Mouse (Mus musculus): ENCODE data around the gene S1pr2.
"Not testable (repeated sequence)": the region's sequence is repeated elsewhere in the genome, so short reads cannot be mapped to it uniquely, and the experiment has no call there.

The S1pr2 gene

DNA sequence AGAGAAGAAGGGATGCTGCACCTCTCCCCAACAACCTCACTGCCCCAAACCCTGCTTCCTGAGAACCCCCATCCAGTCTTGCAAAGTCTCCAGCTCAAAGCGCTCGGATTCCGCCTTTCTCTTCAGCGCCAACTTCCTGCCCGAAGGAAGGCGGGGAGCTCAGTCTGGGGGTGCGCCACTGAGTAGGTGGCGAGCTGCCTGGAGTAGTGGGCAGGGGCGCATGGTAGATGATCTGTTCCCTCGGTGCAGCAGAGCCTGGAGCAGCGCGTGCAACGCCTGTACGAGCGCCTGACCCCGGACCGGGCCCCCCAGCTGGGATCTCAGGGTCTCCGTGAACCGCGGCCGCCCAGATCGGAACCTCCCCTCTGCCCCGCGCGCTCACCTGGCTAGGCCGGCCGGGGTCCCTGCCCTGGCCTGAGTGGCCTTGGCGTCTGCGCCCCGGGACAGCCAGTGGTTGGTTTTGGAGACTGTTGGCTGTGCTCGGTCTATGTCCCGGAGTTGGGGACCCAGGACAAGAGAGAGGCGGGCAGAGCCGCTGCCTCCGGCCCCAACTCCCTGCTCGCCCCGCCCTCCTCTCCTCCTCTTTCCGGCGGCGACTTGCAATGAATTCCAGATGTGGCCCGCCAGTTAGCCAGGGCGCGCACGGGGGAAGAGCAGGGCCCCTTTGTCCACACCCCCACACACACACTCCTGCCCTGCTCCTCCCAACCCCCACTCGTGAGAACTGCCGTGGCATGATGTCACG is at the start of gene S1pr2:
S1pr2 (minus strand) TSS at position 566 of the 745 bp plus-strand sequence.
- peak; percentile 89 for DNase-seq

DNA sequence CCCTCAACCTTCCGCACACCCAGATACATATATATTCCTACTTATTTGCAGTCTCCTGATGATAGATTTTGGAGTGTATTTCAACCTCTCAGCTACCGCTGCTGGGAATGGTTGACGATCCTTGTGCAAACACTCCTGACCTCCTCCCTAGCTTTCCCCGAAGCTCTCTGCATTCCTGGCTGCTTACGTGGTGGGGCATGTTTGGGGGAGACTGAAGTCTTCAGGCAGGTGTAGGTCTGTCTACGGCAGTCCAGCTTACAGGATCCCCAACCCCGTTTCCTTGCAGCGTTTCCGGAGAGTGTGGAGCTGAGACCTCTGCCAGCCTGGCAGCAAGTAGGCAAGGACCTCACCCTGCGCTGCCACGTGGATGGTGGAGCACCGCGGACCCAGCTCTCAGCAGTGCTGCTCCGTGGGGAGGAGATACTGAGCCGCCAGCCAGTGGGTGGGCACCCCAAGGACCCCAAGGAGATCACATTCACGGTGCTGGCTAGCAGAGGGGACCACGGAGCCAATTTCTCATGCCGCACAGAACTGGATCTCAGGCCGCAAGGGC is 48.8 kb upstream of the S1pr2 start:
- DNase-seq, result peak; percentile 78

DNA sequence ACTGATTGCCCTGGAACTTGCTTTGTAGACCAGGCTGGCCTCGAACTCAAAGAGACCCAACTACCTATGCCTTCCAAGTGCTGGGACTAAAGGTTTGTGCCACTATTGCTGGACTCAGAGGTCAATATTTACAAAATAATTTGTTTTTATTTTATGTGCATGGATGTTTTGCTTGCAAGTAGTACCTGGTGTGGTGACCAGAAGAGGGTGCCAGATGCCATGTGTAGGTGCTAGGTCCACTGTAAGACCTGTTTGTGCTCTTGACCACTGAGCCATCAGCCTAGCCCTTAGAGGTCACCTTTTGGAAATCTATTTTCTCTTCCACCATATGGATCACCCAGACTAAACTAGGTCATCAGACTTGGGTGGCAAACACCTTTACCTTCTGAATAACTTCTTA is 46.1 kb upstream of the S1pr2 start:
- DNase-seq, result no peak

DNA sequence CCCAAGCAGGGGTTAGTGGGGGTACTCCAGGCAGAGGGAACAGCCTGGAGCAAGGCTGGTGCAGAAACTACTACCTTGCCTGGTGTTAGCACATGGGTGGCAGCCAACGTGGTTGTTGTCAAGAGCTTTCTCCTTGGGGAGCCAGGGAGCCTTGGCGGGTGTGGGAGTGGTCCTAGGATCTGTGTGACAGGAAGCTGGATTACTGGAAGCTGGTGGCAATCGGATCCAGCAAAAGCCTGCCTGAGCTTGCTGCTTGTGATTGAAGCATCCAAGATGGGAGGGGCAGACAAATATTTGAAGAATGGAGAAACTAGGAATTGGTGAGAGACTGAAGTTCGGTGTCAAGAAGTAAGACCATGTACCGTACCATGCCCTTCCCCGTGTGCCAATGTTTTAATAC is 45.7 kb upstream of the S1pr2 start:
- peak; percentile 64 for DNase-seq

DNA sequence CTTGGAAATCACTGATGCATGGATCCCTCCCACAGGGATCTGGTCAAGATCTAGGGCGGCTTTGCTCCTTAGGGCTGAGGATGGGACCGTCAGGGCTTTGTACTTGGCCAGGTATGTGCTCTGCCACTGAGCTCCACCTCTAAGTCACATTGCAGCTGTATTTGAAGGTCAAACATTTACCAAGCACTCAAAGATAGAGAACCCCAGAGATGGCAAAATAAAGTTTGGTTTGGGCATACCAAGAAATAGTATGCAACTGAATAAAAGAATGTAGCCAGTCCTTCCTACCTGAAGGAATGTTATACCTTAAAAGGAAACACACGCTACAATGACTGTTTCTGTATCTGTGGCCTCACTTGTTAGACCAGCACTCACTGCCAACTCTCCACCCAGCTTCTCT is 44.8 kb upstream of the S1pr2 start:
- no peak for DNase-seq

DNA sequence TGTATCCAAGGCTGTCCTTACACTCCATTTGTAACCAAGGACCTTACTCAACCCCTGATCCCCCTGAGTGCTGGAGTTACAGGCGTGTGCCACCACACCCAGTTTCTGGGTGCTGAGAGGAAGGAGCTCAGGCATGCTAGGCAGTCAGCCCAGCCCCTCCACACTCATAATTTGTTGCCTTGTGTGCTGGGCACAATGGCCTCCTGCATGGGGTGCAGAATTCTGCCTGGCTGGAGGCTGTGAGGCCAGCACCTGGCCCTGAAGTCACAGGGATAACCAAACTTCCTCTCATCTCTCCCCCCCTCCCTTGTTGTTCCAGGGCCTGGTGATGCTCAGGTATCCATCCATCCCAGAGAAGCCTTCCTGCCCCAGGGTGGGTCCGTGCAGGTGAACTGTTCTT is 42.0 kb upstream of the S1pr2 start:
- DNase-seq, result no peak

DNA sequence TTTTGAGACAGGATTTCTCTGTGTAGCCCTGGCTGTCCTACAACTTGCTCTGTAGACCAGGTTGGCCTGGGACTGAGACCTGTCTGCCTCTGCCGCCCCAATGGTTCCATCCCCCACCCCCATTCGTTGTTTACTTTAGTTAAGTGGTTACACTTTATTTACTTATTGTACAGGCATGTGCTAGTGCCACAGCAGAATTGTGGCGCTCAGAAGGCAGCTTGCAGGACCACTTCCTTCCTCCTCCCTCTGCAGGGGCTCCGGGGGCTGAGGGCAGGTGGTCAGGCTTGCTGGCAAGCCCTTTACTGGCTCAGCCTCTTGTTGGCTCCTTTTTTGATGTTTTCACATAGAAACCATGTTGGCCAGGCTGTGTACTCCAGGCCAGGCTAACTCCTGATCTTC is 40.6 kb upstream of the S1pr2 start:
- DNase-seq, result no peak

DNA sequence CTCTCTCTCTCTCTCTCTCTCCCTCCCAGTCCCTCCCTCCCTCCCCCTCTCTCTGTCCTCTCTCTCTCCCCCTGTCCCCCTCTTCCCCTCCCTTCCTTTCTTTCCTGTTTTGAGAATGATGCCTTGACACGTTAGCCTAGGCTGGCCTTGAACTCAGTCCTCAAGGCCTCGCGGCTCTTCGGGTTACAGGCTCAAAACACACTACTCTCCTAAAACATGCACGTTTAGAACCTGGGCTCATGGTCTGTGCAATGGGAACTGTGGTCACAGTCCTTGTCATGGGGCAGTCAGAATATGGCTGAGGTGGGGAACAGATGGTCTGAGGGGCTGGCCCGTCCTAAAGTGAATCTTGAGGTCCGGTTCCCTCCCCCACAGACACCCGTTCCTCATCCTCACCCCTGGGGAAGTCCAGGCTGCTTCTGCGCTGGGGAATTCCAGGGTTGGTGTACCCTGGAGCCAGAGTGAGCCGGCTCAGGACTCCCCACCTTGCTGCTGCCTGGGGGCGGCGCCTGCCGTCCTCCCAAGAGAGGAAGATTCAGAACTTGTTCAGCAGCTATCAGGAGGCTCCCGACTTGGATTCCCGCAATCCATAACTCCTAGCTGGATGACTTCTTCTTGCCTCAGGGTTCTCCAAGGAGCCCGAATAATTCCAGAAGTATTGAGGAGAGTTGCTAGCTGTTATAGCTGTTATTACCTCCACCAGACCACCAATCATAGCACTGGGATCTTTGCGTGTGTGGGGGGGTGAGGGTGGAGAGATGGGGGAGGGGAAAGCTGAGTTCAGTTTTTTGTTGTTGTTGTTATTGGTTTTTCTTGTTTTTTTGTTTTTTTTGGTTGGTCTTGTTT is 40.0 kb upstream of the S1pr2 start:
- DNase-seq, result no peak

DNA sequence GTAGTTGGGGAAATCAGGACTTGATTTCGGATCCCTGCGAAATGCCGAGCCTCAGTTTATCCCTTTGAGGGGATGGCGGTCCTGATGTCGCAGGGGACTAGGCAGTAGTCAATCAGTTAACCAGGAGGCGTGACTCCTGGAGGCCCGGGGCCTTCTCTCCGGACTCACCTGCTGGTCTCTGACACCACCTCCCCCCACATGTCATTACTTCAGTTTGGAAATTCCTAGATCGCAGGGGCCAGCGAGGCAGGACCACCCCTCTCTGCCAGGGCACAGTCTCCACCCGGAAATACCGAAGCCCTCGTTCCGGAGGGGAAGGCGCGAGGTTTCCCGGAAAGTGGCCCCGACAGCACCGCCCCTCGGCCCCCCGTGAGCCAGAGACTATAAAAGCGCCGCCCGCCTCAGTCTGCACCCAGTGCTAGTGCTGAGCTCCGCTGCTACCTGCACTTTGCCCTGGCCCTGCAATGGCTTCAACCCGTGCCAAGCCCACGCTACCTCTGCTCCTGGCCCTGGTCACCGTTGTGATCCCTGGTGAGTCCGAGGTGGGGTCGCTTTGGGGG is 39.1 kb upstream of the S1pr2 start, which contains the start of gene Icam1:
Icam1 (plus strand) TSS at position 415 of the 560 bp plus-strand sequence.
- peak; percentile 90 for DNase-seq

DNA sequence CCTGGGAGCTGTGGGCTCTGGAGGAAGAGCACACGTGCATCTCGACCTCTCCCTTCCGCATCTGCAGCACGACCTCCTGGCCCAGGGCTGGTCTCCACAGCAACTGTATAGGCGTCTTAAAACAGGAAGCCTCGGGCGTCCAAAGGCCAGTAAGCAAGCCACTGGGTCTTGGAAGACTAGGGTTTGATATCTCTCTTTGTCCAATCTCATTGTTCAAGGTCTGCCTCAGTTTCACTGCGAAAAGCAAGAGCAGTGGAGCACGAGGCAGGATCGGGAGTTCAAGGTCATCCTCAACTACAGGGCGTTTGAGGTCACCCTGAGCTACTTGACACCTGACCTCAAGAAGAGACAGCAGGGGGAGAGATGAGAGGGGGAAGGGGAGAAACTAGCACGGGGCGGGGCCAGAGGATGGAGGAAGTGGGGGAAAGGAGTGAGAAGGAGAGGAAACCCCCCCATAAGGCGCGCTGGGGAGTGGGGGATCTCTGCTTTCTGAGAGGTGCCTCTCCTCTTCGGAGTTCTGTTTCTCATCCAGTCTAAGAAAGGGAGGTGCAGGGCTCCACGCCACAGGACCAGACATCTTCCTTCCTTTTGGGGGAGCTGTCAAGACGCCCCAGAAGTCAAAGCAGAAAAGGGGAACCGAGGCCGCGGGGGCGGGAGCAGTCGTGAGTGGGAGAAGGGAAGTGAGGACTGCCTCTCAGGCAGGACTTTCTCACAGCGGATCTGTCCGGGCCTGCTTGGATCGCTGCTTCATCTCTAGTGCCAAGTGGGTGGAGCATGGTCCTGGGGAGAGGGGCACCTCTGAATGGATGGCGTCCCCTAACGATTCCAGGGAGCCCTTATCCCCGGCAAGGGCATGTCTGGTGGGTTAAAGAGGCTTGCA is 38.4 kb upstream of the S1pr2 start:
- DNase-seq, result peak; percentile 86

DNA sequence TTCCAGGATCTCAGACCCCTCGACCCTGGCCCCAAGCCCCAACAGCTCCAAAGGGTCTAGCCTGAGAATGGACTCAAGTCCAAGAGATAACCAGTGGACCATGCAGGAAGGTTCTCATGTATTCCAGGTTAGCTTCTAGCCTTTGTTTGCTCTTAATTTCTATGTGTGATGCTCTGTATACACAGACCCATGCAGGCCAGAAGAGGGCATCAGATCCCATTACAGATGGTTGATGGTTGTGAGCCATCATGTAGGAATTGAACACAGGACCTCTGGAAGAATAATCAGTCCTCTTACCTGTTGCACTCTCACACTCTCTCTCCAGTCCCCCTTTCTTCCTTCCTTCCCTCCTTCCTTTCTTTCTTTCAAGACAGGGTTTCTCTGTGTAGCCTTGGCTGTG is 35.8 kb upstream of the S1pr2 start:
- no peak for DNase-seq

DNA sequence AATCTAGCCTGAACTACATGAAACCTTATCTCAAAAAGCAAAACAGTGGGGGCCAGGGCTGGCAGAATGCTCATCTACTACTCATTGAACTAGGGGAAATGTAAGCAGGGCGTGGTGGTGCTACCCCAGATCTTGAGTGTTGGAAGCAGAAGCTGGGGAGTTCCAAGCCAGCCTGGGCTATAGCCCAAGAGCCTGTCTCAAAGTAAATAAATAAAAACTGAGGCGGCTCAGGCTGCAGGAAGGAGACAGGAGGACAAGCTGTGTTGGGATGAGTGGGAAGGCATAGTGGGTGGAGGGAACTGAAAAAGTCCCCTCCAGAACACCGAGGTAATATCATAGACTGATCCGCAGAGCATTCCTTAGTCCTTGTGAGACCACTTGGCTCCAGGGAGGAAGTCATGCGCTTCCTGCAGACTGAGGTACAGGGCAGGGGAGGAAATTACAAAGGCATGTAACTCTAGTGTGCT is 35.3 kb upstream of the S1pr2 start:
- peak; percentile 84 for DNase-seq

DNA sequence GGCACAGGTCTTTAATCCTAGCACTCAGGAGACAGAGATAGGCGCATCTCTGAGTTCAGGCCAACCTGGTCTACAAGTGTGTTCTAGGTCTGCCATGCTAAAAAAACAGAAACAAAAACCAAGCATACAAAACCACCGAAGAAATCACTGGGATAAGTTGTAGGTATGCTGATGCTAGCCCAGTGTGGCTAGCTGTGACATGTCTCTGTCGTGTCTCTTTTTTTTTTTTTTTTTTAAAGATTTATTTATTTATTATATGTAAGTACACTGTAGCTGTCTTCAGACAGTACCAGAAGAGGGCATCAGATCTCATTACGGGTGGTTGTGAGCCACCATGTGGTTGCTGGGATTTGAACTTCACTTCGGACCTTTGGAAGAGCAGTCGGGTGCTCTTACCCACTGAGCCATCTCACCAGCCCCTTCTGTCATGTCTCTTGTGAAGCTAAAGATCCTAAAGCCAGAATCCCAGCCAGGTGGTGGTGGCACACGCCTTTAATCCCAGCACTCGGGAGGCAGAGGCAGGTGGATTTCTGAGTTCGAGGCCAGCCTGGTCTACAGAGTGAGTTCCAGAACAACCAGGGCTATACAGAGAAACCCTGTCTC is 34.5 kb upstream of the S1pr2 start:
- DNase-seq, result not testable (repeated sequence)

DNA sequence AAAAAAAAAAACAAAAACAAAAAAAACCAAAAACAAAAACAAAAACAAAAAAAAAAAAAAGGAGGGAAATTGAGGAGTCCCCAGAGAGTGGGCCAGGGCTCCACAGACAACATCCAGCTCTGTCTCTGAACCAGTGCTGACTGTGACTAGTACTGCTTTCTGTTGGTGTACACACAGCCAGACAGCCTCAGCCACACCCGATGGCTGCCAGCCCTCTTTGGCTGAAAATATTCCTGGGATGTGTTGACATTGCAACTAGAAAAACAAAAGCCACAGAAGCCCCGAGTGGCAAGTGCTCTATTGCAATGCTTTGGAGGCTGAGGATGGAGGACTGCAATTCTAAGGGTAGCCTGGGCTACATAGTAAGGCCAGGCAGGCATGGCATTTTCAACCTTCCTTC is 33.8 kb upstream of the S1pr2 start:
- peak; percentile 85 for DNase-seq

DNA sequence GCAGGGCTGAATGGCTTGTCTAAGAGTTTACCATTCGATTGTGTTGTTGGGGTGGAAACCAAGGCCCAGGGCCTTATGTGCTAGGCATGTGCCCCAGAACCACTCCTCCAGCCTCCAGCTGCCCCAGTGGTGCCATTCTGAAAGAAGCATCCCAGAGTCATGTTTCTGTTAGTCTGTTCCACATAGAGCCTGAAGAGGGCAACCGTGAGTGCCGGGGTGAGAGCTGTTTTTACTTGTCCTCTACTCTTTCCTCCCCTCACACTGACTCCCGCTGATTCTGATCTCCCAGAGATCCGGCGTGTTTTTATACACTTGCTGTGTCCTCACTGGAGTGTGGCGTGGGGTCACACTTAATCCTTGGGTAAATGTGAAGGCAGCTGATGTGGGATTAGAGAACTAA is 31.4 kb upstream of the S1pr2 start:
- no peak for DNase-seq

DNA sequence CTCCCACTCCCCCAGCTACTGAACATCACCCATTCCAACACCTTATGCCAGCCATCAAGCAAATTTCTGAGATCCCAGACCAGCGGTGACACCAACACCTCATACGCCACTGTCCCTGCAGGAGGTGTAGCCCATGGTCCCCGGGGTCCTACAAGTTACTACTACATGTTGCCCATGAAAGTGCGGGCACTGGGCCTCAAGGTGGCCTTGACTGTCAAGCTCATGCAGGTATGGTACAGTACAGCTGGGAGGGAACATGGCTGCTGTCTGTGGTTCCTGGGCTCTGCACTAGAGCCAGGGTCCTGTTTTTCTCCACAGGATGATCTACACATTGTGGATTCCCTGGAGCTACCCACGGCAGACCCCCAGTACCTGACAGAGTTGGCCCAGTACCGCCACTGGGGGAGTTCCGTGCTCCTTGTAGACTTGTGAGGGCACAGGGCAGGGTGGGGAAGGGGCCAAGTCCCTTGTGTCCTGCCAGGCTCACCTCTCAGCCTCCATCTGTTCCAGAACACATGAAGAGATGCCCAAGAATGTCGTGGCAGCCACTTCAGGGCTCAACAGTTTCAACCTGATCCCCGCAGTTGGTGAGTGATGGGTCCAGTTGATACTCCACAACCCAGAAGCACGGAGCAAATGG is 30.9 kb upstream of the S1pr2 start:
- no peak for DNase-seq

DNA sequence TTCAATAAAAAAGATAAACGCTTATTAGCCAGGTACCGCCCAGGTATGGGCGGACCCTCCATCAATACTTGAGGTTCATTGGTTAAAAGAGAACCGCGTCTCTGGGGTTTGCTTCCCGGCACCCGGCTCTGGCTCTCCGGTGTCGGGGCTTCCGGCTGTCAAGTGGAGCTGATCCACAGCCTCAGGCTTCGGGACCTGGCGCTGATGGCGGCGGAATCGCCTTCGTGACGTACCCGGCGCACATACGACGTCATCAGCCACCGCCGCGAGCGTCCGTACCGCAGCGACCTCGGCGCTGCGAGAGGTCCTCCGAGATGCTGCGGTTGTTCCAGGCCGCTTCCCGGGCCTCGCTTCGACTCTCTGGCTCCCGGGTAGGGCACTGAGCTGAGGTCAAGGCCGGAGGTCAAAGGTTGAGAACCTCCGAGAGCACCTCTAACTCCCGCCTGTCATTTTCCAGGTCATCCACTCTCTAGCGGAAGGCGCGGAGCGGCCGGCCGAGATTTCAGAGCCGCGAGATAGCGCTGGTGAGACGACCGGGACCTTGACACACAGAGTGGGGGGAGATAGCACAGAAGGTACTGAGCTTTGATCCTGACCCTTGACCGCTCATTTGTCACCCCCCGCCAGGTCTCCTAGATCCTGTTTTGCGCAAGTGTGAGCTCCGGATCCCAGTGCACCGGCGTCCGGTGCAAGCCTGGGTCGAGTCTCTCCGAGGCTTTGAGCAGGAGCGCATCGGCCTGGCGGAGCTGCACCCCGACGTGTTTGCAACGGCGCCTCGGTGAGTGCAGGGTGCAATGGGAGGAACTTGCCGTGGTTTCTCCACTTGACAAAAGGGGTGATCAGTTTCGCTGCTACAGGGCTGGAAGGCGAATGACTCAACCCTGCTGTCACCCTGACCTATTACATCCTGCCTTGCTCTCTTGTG is 26.3 kb upstream of the S1pr2 start, which contains the start of gene Mrpl4:
Mrpl4 (plus strand) TSS at position 112 of the 925 bp plus-strand sequence.
- peak; percentile 85 for DNase-seq

DNA sequence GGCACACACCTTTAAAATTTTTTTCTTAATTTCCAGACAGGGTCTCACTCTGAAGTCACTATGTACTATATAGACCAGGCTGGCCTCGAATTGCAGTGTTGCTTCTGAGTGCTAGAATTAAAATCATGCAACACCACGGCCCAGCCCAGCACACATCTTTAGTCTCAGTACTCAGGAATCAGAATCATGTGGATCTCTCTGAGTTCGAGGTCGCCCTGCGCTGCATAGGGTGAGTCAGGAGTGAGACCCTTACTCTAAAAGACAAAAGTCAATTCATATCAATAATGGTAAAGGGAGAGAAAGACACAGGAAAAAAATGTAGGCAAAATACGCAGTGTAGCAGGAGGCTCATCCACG is 25.7 kb upstream of the S1pr2 start:
- DNase-seq, result no peak

DNA sequence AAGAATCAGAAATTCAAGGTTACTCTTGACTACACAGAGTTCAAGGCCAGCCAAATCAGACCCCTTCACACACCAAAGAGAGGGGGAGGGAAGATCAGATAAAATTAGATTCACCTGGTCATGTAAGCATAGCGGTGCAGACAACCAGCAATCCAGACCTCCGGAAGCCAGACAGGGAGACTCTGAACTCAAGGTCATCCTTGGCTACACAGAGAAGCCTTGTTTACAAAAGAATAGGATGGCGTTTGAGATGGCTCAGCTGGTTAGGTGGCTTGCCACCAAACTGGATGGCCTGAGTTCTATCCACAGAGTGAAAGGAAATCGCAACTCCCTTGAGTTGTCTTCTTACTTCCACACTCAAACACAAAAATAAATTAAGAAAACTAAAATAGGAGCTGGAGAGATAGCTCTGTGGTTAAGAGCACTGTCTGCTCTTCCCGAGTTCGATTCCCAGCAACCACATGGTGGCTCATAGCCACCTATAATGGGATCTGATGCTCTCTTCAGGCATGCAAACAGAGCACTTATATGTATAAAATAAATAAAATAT is 25.1 kb upstream of the S1pr2 start:
- DNase-seq, result no peak

DNA sequence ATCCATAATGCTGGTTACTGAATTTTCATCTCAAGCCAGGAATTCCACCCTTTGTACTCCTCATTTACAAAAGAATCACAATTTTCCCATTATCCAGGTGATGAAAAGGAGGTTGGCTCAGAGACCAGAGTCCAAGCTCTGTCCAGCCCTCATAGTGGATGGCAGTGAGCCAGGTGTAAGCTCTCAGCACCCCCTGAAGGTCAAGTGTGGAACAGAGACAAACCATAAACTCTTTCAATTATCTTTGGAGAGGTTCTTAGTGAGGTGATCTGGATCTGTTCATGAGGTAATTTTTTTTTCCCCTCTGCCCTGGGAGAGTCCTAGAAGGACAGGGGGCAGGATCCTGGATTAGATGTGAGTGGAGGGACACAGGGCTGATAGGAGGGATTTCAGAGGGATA is 24.2 kb upstream of the S1pr2 start:
- DNase-seq, result peak; percentile 44

All from lung, postnatal 36 days (tissue).